Mouse (Mus musculus): ENCODE results near the gene Mfsd4a. TPM values are rescaled to one million over a fixed set of nuclear protein-coding genes. Genes with fewer than 3 reads are reported as not detected.

The Mfsd4a gene
- polyA plus RNA-seq, 1 experiment from 2014 or later, result 10.7 TPM

DNA sequence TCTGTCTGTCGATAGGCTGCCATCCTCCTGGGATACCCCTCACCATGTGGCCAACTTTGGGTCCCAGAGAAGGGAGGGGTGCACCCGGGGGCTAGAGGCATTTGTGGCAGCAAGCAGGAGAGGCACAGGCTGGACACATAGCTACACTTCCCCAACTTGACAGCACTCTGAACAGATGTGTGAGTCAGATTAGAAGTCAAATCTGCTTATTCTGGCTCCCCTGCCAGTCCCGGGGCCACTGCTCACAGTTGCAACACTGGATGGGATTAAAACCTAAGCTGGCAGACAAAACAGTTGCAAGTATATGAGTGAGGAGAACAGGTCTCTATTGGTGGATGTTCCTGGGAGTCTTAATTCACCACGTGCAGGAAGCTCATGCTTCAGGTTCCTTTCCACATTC lies 31.9 kb upstream of the Mfsd4a start:
- Histone ChIP-seq H3K9ac (ENCODE audit: low read length) (no peak overlapping the region), H3K27ac (ENCODE audit: low read depth, low read length) (no peak overlapping the region), H3K4me3 (ENCODE audit: low read depth, low read length) (no peak overlapping the region), H3K36me3 (ENCODE audit: control insufficient read depth, insufficient read depth, low read length) (no peaks in the 10 kb centered on the region), H3K4me2 (ENCODE audit: low read depth) (no peak overlapping the region), H3K9me3 (ENCODE audit: control insufficient read depth, low read length) (no peaks in the 10 kb centered on the region), H3K27me3 (ENCODE audit: control insufficient read depth, insufficient read depth, low read length) (no peaks in the 10 kb centered on the region), H3K4me1 (ENCODE audit: control insufficient read depth, insufficient read depth, low read length) (no peaks in the 10 kb centered on the region)
- DNase-seq (ENCODE audit: low spot score), result no peak
- no peak for ATAC-seq (ENCODE audit: insufficient read depth, low FRiP score, low TSS enrichment)
- WGBS, result 82% methylated on average over 4 of the region's 4 CpGs

GRCm38 (mm10) chr1:132099016-132099415 lies 31.2 kb upstream of the Mfsd4a start:
- ATAC-seq (ENCODE audit: insufficient read depth, low FRiP score, low TSS enrichment) (no peak), DNase-seq (ENCODE audit: low spot score) (no peak)
- 76% methylated on average over 4 of the region's 4 CpGs for WGBS
- no peaks in the 10 kb centered on the region for H3K4me1 ChIP-seq (ENCODE audit: control insufficient read depth, insufficient read depth, low read length)
- no peaks in the 10 kb centered on the region for H3K27me3 ChIP-seq (ENCODE audit: control insufficient read depth, insufficient read depth, low read length)
- no peaks in the 10 kb centered on the region for H3K9me3 ChIP-seq (ENCODE audit: control insufficient read depth, low read length)
- no peak overlapping the region for H3K27ac ChIP-seq (ENCODE audit: low read depth, low read length)
- H3K36me3 ChIP-seq (ENCODE audit: control insufficient read depth, insufficient read depth, low read length), result no peaks in the 10 kb centered on the region
- H3K4me3 ChIP-seq (ENCODE audit: low read depth, low read length), result no peak overlapping the region
- H3K9ac ChIP-seq (ENCODE audit: low read length), result no peak overlapping the region
- no peak overlapping the region for H3K4me2 ChIP-seq (ENCODE audit: low read depth)

- no peaks in the 10 kb centered on the region for H3K27me3 ChIP-seq (ENCODE audit: control insufficient read depth, insufficient read depth, low read length)
- WGBS, result 61% methylated on average over 1 of the region's 1 CpGs
- no peaks in the 10 kb centered on the region for H3K4me1 ChIP-seq (ENCODE audit: control insufficient read depth, insufficient read depth, low read length)
- DNase-seq (ENCODE audit: low spot score) (no peak), ATAC-seq (ENCODE audit: insufficient read depth, low FRiP score, low TSS enrichment) (no peak)
- H3K9ac ChIP-seq (ENCODE audit: low read length), result no peak overlapping the region
- no peaks in the 10 kb centered on the region for H3K36me3 ChIP-seq (ENCODE audit: control insufficient read depth, insufficient read depth, low read length)
- no peak overlapping the region for H3K4me2 ChIP-seq (ENCODE audit: low read depth)
- H3K27ac ChIP-seq (ENCODE audit: low read depth, low read length), result no peak overlapping the region
- H3K9me3 ChIP-seq (ENCODE audit: control insufficient read depth, low read length), result no peaks in the 10 kb centered on the region
- no peak overlapping the region for H3K4me3 ChIP-seq (ENCODE audit: low read depth, low read length)
Measured at GRCm38 (mm10) chr1:132098076-132098475, 30.2 kb upstream of the Mfsd4a start.

DNA sequence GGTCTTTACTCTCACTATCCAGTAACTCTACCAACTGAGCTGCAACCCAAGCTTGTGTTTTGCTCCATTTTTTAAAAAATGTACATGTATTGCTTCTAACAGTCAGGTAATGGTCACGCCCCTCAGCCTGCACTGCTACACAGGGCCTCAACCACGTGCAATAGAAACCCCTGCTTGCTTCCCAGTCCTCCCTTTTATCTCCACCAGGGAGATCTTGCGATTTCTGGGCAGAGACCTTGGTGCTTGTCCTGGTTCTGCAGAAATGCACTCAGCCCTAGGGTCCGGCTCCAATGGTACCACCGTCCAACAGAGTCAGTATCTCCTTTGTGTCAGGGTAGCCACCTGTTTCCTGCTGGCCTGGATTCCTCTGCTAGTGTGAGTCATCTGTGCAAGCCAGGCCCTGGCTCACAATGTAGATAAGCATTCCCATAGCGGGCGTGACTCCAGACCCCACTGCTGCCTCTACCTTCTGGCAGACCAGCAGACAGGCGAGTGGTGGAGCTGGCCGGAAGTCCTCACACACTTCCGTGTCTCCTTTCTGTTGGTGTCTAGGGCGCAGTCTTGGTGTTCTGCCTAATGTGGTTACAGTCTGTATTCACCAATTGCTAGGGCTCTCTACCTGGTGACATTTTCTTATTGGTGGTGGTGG lies 27.6 kb upstream of the Mfsd4a start:
- WGBS, result 83% methylated on average over 11 of the region's 11 CpGs
- H3K4me1 ChIP-seq (ENCODE audit: control insufficient read depth, insufficient read depth, low read length), result no peaks in the 10 kb centered on the region

DNA sequence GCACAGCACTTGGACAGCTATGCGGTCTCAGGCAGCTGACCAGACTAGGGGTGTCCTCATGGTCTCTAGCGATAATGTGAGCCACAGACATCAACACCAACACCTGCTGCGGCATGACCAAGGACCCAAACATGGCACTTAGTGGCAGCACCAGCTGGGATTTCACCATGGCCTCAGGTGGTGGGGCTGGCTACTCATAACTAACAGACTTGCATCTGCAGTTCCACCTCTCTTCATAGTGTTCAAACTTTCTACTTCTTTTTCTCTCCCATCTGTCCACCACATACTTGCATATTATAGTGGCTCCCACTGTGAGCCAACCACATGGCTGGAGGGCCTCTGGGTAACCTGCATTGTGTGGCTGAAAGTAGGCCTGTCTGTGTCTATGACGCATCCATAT lies 25.4 kb upstream of the Mfsd4a start:
- Histone ChIP-seq H3K4me3 (ENCODE audit: low read depth, low read length) (no peak overlapping the region), H3K9ac (ENCODE audit: low read length) (no peak overlapping the region), H3K9me3 (ENCODE audit: control insufficient read depth, low read length) (no peaks in the 10 kb centered on the region), H3K4me1 (ENCODE audit: control insufficient read depth, insufficient read depth, low read length) (no peaks in the 10 kb centered on the region), H3K4me2 (ENCODE audit: low read depth) (no peak overlapping the region), H3K27ac (ENCODE audit: low read depth, low read length) (no peak overlapping the region), H3K27me3 (ENCODE audit: control insufficient read depth, insufficient read depth, low read length) (no peaks in the 10 kb centered on the region), H3K36me3 (ENCODE audit: control insufficient read depth, insufficient read depth, low read length) (no peaks in the 10 kb centered on the region)
- WGBS, result 89% methylated on average over 4 of the region's 4 CpGs
- ATAC-seq (ENCODE audit: insufficient read depth, low FRiP score, low TSS enrichment) (no peak), DNase-seq (ENCODE audit: low spot score) (no peak)

More for the DNA sequence above, 27.6 kb upstream of the Mfsd4a start:
- ATAC-seq (ENCODE audit: insufficient read depth, low FRiP score, low TSS enrichment) (no peak; the same call in 1 of the 2 replicates), DNase-seq (ENCODE audit: low spot score) (no peak)
- Histone ChIP-seq H3K9ac (ENCODE audit: low read length) (no peak overlapping the region), H3K27me3 (ENCODE audit: control insufficient read depth, insufficient read depth, low read length) (no peaks in the 10 kb centered on the region), H3K4me3 (ENCODE audit: low read depth, low read length) (no peak overlapping the region), H3K4me2 (ENCODE audit: low read depth) (no peak overlapping the region), H3K36me3 (ENCODE audit: control insufficient read depth, insufficient read depth, low read length) (no peaks in the 10 kb centered on the region), H3K27ac (ENCODE audit: low read depth, low read length) (no peak overlapping the region), H3K9me3 (ENCODE audit: control insufficient read depth, low read length) (no peaks in the 10 kb centered on the region)

DNA sequence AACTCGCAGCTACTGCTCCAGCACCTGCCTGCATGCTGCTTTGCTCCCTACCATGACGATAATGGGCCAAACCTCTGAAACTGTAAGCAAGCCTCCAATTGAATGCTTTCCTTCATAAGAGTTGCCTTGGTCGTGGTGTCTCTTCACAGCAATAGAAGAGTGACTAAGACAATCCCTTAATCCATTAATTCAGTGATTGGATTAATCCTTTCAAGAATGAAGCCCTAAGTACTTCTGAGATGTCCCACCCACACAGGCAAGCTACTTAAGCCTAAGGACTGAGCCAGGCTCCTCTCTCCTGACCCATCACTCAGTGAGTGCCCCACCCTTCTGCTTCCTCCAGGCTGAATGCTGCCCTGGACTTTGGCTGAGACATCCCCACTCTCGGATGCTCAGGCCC lies 22.4 kb upstream of the Mfsd4a start:
- 76% methylated on average over 4 of the region's 4 CpGs for WGBS
- Histone ChIP-seq H3K36me3 (ENCODE audit: control insufficient read depth, insufficient read depth, low read length) (no peaks in the 10 kb centered on the region), H3K4me2 (ENCODE audit: low read depth) (no peak overlapping the region), H3K27me3 (ENCODE audit: control insufficient read depth, insufficient read depth, low read length) (no peaks in the 10 kb centered on the region), H3K4me3 (ENCODE audit: low read depth, low read length) (no peak overlapping the region), H3K9me3 (ENCODE audit: control insufficient read depth, low read length) (no peaks in the 10 kb centered on the region), H3K27ac (ENCODE audit: low read depth, low read length) (no peak overlapping the region), H3K9ac (ENCODE audit: low read length) (no peak overlapping the region), H3K4me1 (ENCODE audit: control insufficient read depth, insufficient read depth, low read length) (no peaks in the 10 kb centered on the region)
- ATAC-seq (ENCODE audit: insufficient read depth, low FRiP score, low TSS enrichment) (no peak), DNase-seq (ENCODE audit: low spot score) (no peak)

DNA sequence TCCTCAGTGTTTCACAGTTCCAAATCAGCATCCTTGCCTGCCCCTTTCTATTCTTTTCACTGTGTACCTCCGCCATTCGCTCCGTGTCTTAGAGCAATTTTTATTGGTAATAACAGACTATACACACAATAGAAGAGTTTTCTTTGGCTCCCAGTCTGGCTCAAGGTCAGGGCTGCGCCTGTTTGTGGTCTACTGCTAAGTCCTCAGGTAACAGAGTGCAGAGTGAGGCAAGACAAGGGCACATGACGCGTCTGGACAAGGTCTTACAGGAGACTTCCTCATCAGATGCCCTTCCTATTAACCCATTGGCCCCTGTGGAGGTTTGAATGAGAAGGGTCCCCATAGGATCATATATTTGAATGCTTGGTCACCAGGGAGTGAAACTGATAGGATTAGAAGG lies 21.9 kb upstream of the Mfsd4a start:
- DNase-seq (ENCODE audit: low spot score) (no peak), ATAC-seq (ENCODE audit: insufficient read depth, low FRiP score, low TSS enrichment) (no peak)
- H3K27ac ChIP-seq (ENCODE audit: low read depth, low read length), result no peak overlapping the region
- no peak overlapping the region for H3K4me3 ChIP-seq (ENCODE audit: low read depth, low read length)
- no peaks in the 10 kb centered on the region for H3K9me3 ChIP-seq (ENCODE audit: control insufficient read depth, low read length)
- H3K4me2 ChIP-seq (ENCODE audit: low read depth), result no peak overlapping the region
- H3K9ac ChIP-seq (ENCODE audit: low read length), result no peak overlapping the region
- WGBS, result 93% methylated on average over 6 of the region's 6 CpGs
- H3K36me3 ChIP-seq (ENCODE audit: control insufficient read depth, insufficient read depth, low read length), result no peaks in the 10 kb centered on the region
- H3K4me1 ChIP-seq (ENCODE audit: control insufficient read depth, insufficient read depth, low read length), result no peaks in the 10 kb centered on the region
- H3K27me3 ChIP-seq (ENCODE audit: control insufficient read depth, insufficient read depth, low read length), result no peaks in the 10 kb centered on the region

DNA sequence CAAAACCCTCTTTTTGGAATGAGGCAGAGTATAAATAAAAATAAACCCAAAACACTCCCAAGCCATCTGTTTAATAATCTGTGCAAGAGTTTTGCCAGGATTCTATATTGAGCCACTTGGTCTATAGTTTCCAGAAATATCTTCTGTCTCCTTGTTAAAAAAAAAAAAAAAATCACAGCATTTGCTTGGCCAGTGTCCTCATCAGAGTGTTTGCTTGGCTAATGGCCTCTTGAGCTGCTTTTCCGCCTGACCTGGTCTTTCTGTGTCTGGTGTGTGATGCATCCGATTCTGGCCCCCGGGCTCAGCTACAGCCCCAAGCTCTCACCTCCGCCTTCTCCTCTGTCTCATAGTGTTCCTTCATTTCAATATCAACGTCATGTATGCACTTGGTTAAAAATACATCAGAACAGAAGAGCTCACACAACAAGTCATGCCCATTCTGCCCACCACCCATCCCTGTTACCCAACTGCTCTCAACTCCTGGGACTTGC lies 20.4 kb upstream of the Mfsd4a start:
- H3K4me3 ChIP-seq (ENCODE audit: low read depth, low read length), result no peak overlapping the region
- no peaks in the 10 kb centered on the region for H3K36me3 ChIP-seq (ENCODE audit: control insufficient read depth, insufficient read depth, low read length)
- H3K4me2 ChIP-seq (ENCODE audit: low read depth), result no peak overlapping the region
- whole genome bisulfite sequencing, result 82% methylated on average over 5 of the region's 5 CpGs
- H3K4me1 ChIP-seq (ENCODE audit: control insufficient read depth, insufficient read depth, low read length), result no peaks in the 10 kb centered on the region
- H3K27me3 ChIP-seq (ENCODE audit: control insufficient read depth, insufficient read depth, low read length), result no peaks in the 10 kb centered on the region
- no peaks in the 10 kb centered on the region for H3K9me3 ChIP-seq (ENCODE audit: control insufficient read depth, low read length)
- H3K9ac ChIP-seq (ENCODE audit: low read length), result no peak overlapping the region
- DNase-seq (ENCODE audit: low spot score), result no peak
- H3K27ac ChIP-seq (ENCODE audit: low read depth, low read length), result no peak overlapping the region
- ATAC-seq (ENCODE audit: insufficient read depth, low FRiP score, low TSS enrichment), result no peak

DNA sequence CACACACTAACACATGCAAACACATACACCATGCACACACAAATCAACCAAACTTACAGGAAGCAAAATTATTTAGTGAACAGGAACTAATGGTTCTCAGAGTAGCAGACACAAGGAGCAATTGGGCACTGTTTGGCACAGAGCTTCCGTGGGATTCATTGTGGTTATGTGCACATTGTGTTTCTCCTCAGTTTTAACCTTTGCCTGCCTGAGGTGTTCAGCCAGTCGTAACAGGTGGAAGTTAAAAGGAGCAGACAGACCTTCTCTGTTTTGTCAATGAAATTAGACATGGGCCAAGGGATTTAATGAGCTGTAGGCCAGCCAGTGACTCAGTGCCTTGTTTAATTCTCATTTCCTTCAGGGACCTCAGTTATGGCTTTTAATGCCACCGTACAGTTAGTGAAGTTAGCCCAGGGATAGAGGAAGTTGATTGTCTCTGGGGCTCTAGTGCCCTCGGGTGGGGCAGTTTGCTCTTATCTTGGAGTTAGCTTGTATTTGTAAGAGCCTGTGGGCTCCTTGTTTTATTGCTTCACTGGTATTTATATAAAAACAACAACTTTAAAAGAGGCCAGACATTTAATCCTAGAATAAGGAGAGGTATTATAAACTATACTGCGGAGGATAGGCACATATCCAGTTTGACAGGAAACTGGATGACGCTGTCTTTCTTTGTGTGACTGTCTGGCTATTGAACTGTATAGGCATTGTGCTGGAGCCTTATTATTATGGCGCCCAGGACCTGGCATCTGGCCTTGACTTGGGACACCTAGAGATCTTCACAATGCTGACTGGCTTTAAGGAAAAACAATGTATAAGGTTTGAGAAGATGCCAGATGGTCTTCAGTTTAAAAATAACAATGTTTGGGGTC lies 17.6 kb upstream of the Mfsd4a start:
- Histone ChIP-seq H3K4me3 (ENCODE audit: low read depth, low read length) (no peak overlapping the region), H3K9ac (ENCODE audit: low read length) (no peak overlapping the region), H3K4me1 (ENCODE audit: control insufficient read depth, insufficient read depth, low read length) (no peaks in the 10 kb centered on the region), H3K36me3 (ENCODE audit: control insufficient read depth, insufficient read depth, low read length) (no peaks in the 10 kb centered on the region), H3K4me2 (ENCODE audit: low read depth) (no peak overlapping the region), H3K27me3 (ENCODE audit: control insufficient read depth, insufficient read depth, low read length) (no peaks in the 10 kb centered on the region), H3K9me3 (ENCODE audit: control insufficient read depth, low read length) (no peaks in the 10 kb centered on the region), H3K27ac (ENCODE audit: low read depth, low read length) (no peak overlapping the region)
- DNase-seq (ENCODE audit: low spot score) (no peak), ATAC-seq (ENCODE audit: insufficient read depth, low FRiP score, low TSS enrichment) (no peak)
- 82% methylated on average over 7 of the region's 7 CpGs for WGBS
